Mouse (Mus musculus) forebrain, postnatal 0 days (tissue): ENCODE results near the gene Glmp. TPM values are rescaled to one million over a fixed set of nuclear protein-coding genes. Genes with fewer than 3 reads are reported as not detected.
"Not testable (repeated sequence)": the region's sequence is repeated elsewhere in the genome, so short reads cannot be mapped to it uniquely, and the experiment has no call there.

Source experiments
- ATAC-seq: fragments of 200-750 bp; cut with Nextera tagmentation; 2 replicates; pipeline ENCODE4 v1.8.0; 2017; ENCODE audit warnings: mild to moderate bottlenecking, moderate library complexity
- DNase-seq: peaks from one replicate; pipeline ENCODE4 v3.0.0-alpha.2; 2015
- H3K27ac ChIP-seq: fragments of 300-500 bp; sonication (generic); 2 replicates; pipeline ENCODE4 v1.5.1; 2014; ENCODE audit warnings: low read depth, mild to moderate bottlenecking, antibody characterized with exemption, low read length, moderate library complexity, mixed read lengths
- H3K27me3 ChIP-seq: fragments of 300-500 bp; sonication (generic); 2 replicates; pipeline ENCODE4 v1.6.1; 2014; ENCODE audit warnings: mild to moderate bottlenecking, low read length, mixed read lengths; ENCODE audit not compliant: insufficient read depth
- H3K36me3 ChIP-seq: fragments of 300-500 bp; sonication (generic); 2 replicates; pipeline ENCODE4 v1.6.1; 2014; ENCODE audit warnings: mild to moderate bottlenecking, moderate library complexity; ENCODE audit not compliant: insufficient read depth
- H3K4me1 ChIP-seq: fragments of 300-500 bp; sonication (generic); 2 replicates; pipeline ENCODE4 v1.6.1; 2014; ENCODE audit warnings: antibody characterized with exemption; ENCODE audit not compliant: insufficient read depth
- H3K4me2 ChIP-seq: fragments of 300-500 bp; sonication (generic); 2 replicates; pipeline ENCODE4 v1.6.1; 2014; ENCODE audit warnings: low read depth, mild to moderate bottlenecking, moderate library complexity
- H3K4me3 ChIP-seq: fragments of 300-500 bp; sonication (generic); 2 replicates; pipeline ENCODE4 v1.5.1; 2014; ENCODE audit warnings: low read depth, low read length, mixed read lengths
- H3K9ac ChIP-seq: fragments of 300-500 bp; sonication (generic); 2 replicates; pipeline ENCODE4 v1.6.1; 2014; ENCODE audit warnings: mild to moderate bottlenecking
- H3K9me3 ChIP-seq: fragments of 300-500 bp; sonication (generic); 2 replicates; pipeline ENCODE4 v1.6.1; 2016; ENCODE audit warnings: low read length
- CTCF ChIP-seq: sonication (generic); IDR thresholded peaks from 2 replicates; pipeline ENCODE4 v1.5.1; 2016; ENCODE audit warnings: antibody characterized with exemption, control low read depth, low read depth
- WGBS: fragments of 180-500 bp; shearing (Covaris S2); extraction: QIAGEN DNeasy Blood & Tissue Kit; methylation state at CpG from one replicate; pipeline ENCODE4 v1.1.7; 2014; 5-methylcytosine and 5-hydroxymethylcytosine counted together
- polyA plus RNA-seq: library from polyadenylated mRNA; unstranded; fragments of >200 nt; fragmentation: Nextera tagmentation; extraction: Ambion mirVana; gene quantifications from 2 replicates; pipeline ENCODE4 v1.2.1, GENCODE M21; 2015
- total RNA-seq: library from RNA; depleted of rRNA; stranded (reverse); fragments of >200 nt; gene quantifications from 2 replicates; pipeline ENCODE4 v1.2.3, GENCODE M21; 2014

Gene Glmp
- total and polyA plus RNA-seq, 2 experiments from 2014 or later = 44.8 to 125 TPM

DNA sequence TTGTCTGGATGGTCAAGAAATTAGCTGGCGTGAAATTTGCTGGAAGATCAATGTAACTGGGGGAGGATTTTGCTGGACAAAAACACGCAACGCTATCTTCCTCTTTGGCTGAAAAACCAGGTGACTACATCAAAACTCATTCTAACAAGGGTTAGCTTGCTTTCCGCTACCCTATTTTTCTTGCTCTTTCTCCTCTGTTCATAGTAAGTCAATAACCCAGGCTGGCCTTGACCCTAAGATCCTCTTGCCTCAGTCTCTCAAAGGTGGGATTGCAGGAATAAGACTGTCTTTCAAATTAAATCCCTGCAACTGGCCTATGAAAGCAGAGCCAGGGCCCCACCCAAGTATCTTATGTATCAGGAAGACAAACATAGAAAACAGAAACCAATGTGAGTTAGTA is 37.7 kb upstream of the Glmp start, which contains the start of gene Gm38392:
TSS of gene Gm38392 (minus strand) at position 101 of the 400 bp plus-strand sequence.
- H3K4me3 ChIP-seq = no peak within 1 kb of the TSS
- no peaks in the 10 kb centered on the region for H3K4me1 ChIP-seq
- H3K9me3 ChIP-seq = no peaks in the 10 kb centered on the region
- H3K27ac ChIP-seq = no peak within 1 kb of the TSS
- 100% methylated on average over 4 of the region's 4 CpGs for WGBS
- DNase-seq (no peak), ATAC-seq (no peak)
- no peak for TF ChIP-seq CTCF
- H3K36me3 ChIP-seq = no peaks in the 10 kb centered on the region
- no peak within 1 kb of the TSS for H3K4me2 ChIP-seq
- no peaks in the 10 kb centered on the region for H3K27me3 ChIP-seq
- no peak within 1 kb of the TSS for H3K9ac ChIP-seq

DNA sequence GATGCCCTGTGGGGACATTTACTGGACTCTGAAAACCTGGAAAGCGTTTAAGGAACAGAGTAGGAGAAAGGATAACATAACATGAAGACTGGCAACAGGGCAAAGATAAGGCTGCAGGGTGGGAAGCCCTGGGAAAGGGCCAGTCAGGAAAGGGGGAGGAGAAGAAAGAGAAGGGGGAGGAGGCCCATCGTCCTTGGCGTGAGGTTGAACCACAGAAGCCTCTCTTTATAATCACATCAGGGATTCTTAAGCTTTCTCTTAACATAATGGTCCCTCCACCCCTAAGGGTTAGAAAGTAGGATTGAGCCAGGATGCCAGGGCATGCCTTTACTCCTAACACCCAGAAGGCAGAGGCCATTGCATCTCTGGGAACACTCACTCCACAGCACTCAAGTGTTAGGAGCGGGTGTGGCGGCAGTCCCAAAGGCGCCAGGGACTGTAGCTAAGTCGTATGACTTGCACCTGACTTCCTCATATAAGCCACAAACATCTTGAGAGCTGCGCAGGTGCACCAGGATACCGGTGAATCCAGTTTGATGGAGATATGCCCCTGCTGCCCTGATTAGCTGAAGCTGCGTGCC is 36.6 kb upstream of the Glmp start:
- H3K27me3 ChIP-seq, DNase-seq: not testable (repeated sequence)
- WGBS = 66% methylated on average over 8 of the region's 10 CpGs

DNA sequence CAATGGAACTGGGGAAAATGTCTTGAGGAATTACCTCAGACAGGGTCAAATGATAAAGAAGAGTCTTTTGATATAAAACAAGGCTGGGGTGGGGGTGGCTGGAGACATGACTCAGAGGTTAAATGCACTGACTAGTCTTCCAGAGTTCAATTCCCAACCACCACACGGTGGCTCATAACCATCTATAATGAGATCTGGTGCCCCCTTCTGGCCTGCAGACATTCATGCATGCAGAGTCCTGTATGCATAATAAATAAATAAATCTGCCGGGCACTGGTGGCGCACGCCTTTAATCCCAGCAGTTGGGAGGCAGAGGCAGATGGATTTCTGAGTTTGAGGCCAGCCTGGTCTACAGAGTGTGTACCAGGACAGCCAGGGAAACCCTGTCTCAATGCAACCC is 32.9 kb upstream of the Glmp start:
- ATAC-seq (no peak), DNase-seq (no peak)
- no peaks in the 10 kb centered on the region for H3K4me1 ChIP-seq
- no peak overlapping the region for H3K9ac ChIP-seq
- H3K27me3 ChIP-seq = no peaks in the 10 kb centered on the region
- H3K4me3 ChIP-seq = no peak overlapping the region
- no peaks in the 10 kb centered on the region for H3K9me3 ChIP-seq
- H3K36me3 ChIP-seq = no peaks in the 10 kb centered on the region
- TF ChIP-seq CTCF = peak; percentile 55
- H3K27ac ChIP-seq = no peak overlapping the region
- no peak overlapping the region for H3K4me2 ChIP-seq
- WGBS = 25% methylated on average over 4 of the region's 4 CpGs

More for the DNA sequence above, 36.6 kb upstream of the Glmp start:
- not testable (repeated sequence) for H3K9me3 ChIP-seq, H3K4me2 ChIP-seq, ATAC-seq, H3K27ac ChIP-seq, H3K4me1 ChIP-seq, H3K36me3 ChIP-seq, H3K4me3 ChIP-seq, H3K9ac ChIP-seq

DNA sequence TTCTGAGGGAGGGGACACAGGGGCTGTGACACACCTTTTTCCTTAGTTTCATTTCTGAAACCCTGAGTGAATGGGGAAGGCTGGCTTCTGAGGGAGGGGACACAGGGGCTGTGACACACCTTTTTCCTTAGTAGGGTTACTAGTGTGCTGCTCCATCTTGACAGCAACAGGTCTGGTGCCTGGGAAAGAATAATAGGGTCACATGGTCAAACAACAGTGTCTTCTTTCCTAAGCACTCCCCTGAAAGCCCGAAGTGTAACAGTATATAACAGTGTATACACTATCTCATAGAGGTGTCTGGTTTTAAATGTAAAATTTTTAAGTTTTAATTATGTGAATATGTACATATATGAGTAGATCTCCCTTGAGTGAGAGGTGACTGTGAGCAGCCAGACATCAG is 29.6 kb upstream of the Glmp start:
- H3K27me3 ChIP-seq, ATAC-seq, H3K36me3 ChIP-seq, H3K9ac ChIP-seq, DNase-seq, H3K9me3 ChIP-seq, H3K4me1 ChIP-seq, H3K27ac ChIP-seq, H3K4me3 ChIP-seq: not testable (repeated sequence)
- peak overlapping the region; percentile 56 for H3K4me2 ChIP-seq
- 72% methylated on average over 1 of the region's 1 CpGs for WGBS

DNA sequence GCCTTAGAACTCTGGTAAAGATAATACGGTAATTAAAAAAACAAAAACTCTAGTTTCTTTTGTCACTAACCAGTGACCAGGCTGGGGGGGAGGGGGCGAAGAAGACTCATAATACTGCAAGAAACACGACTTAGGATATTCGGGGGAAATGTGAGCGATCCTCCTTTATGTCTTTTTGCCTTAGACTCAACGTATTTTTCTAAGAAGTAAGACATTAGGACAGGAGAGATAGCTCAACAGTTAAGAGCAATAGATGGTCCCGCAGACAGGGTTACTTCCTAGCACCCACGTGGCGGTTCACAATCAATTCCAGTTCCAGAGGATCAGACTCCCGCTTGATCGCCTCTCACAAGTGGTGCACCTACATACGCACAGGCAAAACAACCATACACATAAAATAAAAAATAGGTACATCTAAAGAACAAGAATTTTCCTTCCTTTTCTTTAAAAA is 28.7 kb upstream of the Glmp start:
- H3K9ac ChIP-seq = peak overlapping the region; percentile 61

DNA sequence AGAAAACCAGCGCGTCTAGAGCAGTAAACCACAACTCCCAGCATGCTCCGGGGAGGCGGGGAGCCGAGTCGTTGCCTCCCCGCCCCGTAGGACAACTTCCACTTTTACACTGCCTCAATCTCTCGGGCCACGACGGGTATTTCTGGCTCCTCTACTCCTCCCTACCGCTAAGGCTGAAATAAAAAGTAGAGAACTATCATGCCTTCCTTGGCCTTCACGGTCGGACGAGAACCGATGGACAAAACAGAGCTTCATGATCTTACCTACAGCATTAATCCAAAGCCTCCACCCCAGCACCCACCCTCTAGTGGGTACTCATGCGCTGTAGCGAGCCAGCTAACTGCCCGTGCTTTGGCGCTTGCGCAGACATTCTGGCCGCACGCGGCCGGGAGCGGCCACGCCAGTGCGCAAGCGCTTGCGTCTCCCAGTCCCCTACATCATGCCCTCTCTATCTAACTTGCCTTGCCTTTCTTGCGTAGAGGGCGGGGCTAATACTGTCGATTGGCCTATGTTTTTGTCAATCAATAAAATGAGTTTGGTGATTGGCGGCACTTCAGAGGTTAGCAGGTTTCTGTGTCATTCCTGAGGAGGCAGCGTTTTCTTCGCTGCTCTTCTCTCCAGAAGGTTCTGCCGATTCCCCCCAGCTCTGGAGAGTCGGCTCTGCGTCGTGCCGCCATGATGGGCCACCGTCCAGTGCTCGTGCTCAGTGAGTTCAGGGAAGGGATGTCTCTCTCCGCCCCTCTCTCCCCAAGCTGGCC is 28.1 kb upstream of the Glmp start, which contains the start of the genes Tsacc and Cct3:
TSS of gene Tsacc (minus strand) at position 439 of the 758 bp plus-strand sequence.
TSS of gene Cct3 (plus strand) at position 556 of the 758 bp plus-strand sequence.
- TF ChIP-seq CTCF = peak; percentile 56
- DNase-seq = peak; percentile 100

More for the DNA sequence above, 28.7 kb upstream of the Glmp start:
- peaks cover 8% of the 10 kb centered on the region; the same call in 1 of the 2 replicates for H3K4me1 ChIP-seq
- 1% methylated on average over 12 of the region's 12 CpGs for WGBS
- no peaks in the 10 kb centered on the region for H3K9me3 ChIP-seq
- H3K27ac ChIP-seq = peak overlapping the region; percentile 93
- no peaks in the 10 kb centered on the region for H3K27me3 ChIP-seq
- H3K36me3 ChIP-seq = peaks cover 18% of the 10 kb centered on the region
- peak overlapping the region; percentile 55 for H3K4me3 ChIP-seq
- no peak for TF ChIP-seq CTCF
- H3K4me2 ChIP-seq = peak overlapping the region; percentile 56
- ATAC-seq (no peak; the same call in 1 of the 2 replicates), DNase-seq (no peak)

More for the DNA sequence above, 28.1 kb upstream of the Glmp start, which contains the start of the genes Tsacc and Cct3:
- H3K36me3 ChIP-seq = peaks cover 24% of the 10 kb centered on the region
- H3K27ac ChIP-seq = peak within 1 kb of the TSS; percentile 93
- no peaks in the 10 kb centered on the region for H3K27me3 ChIP-seq
- ATAC-seq = peak; percentile 98
- peak within 1 kb of the TSS; percentile 61 for H3K9ac ChIP-seq
- H3K4me2 ChIP-seq = peak within 1 kb of the TSS; percentile 69
- H3K9me3 ChIP-seq = no peaks in the 10 kb centered on the region
- peaks cover 8% of the 10 kb centered on the region; the same call in 1 of the 2 replicates for H3K4me1 ChIP-seq
- peak within 1 kb of the TSS; percentile 55 for H3K4me3 ChIP-seq
- under 1% methylated on average over 44 of the region's 44 CpGs for WGBS
